1 mouse cellular context compared by ENCODE assay signal in the genomic region with DNA sequence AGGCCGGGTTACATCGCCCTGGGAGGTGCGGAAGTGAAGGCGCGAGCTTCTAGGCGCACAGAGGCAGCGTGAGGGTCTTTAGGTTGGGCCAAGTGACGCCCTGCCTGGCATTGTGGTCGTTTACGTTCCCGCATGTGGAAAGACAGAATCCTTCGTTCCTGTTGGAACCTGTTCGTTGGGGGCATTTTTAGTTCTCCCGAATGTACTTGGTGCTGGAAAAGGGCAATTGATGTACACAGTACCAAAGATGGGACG.
TF ChIP-seq lines count a peak whose summit lies in the region.

No protein-coding gene starts in this region.

TF ChIP-seq in CH12.LX, 34 proteins besides CTCF, POLR2A, EP300 and RAD21 (continued from another document):
- TF ChIP-seq ZMIZ1 (IDR thresholded peaks at IDR 0.05; ENCODE audit: low read depth, low read length) = no peak
- no peak for TF ChIP-seq IRF4 (IDR thresholded peaks at IDR 0.05; ENCODE audit: low read depth, low read length)
- no peak for TF ChIP-seq GABPA (IDR thresholded peaks at IDR 0.05; ENCODE audit: insufficient replicate concordance, low read depth, low read length)
- no peak for TF ChIP-seq ZC3H11A (IDR thresholded peaks at IDR 0.05; ENCODE audit: low read depth, low read length)
- no peak for TF ChIP-seq UBTF (IDR thresholded peaks at IDR 0.05; ENCODE audit: low read depth, low read length)
- TF ChIP-seq SIN3A (IDR thresholded peaks at IDR 0.05; ENCODE audit: low read length) = no peak
